In genomic region chr2:48636108-48636507, GRCm38 (mm10) we compare ENCODE assay signal across 22 mouse cellular contexts.
"Had no signal": no experiment of that assay in that cellular context is flagged by ENCODE, and none has a peak within 500 bp of the region (broad histone marks: within the 10 kb centered on the region; RNA-seq: fewer than 3 reads in every experiment).

No protein-coding gene starts in this region.

- H3K4me3 ChIP-seq: lung, embryonic 15.5 days; megakaryocyte, embryonic 14.5 days; midbrain, embryonic 13.5 days; midbrain, embryonic 15.5 days; myocyte; neural tube, embryonic 13.5 days; neural tube, embryonic 15.5 days had no signal

- ATAC-seq: liver, postnatal 0 days; lung, postnatal 0 days; midbrain, embryonic 13.5 days; midbrain, embryonic 15.5 days had no signal

- DNase-seq: liver, postnatal 0 days; lung, adult 2 months; lung, postnatal 14 days; lung, postnatal 36 days; retina, postnatal 1 day; right cerebral cortex, adult 18-20 months; right cerebral cortex, postnatal 25 days; right cerebral cortex, postnatal 4 days; spleen, adult 18-20 months; thymus, adult 18-20 months; thymus, postnatal 14 days; thymus, postnatal 36 days had no signal

- H3K27ac ChIP-seq: lung, embryonic 15.5 days; macrophage; midbrain, embryonic 13.5 days; midbrain, embryonic 15.5 days; neural tube, embryonic 13.5 days; neural tube, embryonic 15.5 days had no signal

- H3K9me3 ChIP-seq: lung, embryonic 15.5 days; midbrain, embryonic 13.5 days; midbrain, embryonic 15.5 days; neural tube, embryonic 13.5 days; neural tube, embryonic 15.5 days had no signal

- H3K9ac ChIP-seq: liver, postnatal 0 days; lung, embryonic 15.5 days; midbrain, embryonic 13.5 days; midbrain, embryonic 15.5 days; neural tube, embryonic 13.5 days; neural tube, embryonic 15.5 days had no signal

- H3K4me2 ChIP-seq: lung, embryonic 15.5 days; midbrain, embryonic 11.5 days; midbrain, embryonic 13.5 days; midbrain, embryonic 15.5 days; neural tube, embryonic 13.5 days; neural tube, embryonic 15.5 days had no signal

- H3K27me3 ChIP-seq: lung, embryonic 15.5 days; megakaryocyte, embryonic 14.5 days; midbrain, embryonic 13.5 days; midbrain, embryonic 15.5 days; neural tube, embryonic 13.5 days; neural tube, embryonic 15.5 days had no signal

- H3K36me3 ChIP-seq: lung, embryonic 15.5 days; midbrain, embryonic 13.5 days; midbrain, embryonic 15.5 days; neural tube, embryonic 13.5 days; neural tube, embryonic 15.5 days had no signal

- H3K4me1 ChIP-seq: lung, embryonic 15.5 days; megakaryocyte, embryonic 14.5 days; midbrain, embryonic 15.5 days; neural tube, embryonic 15.5 days had no signal
